Mouse (Mus musculus) T-cell, adult 2 months (primary cell): Measurements from ENCODE around the gene Npdc1.
"Not testable (repeated sequence)": the region's sequence is repeated elsewhere in the genome, so short reads cannot be mapped to it uniquely, and the experiment has no call there.

Experiments used
- DNase-seq: peaks from one replicate; pipeline ENCODE4 v3.0.0; 2022; ENCODE audit warnings: low spot score

The Npdc1 gene

DNA sequence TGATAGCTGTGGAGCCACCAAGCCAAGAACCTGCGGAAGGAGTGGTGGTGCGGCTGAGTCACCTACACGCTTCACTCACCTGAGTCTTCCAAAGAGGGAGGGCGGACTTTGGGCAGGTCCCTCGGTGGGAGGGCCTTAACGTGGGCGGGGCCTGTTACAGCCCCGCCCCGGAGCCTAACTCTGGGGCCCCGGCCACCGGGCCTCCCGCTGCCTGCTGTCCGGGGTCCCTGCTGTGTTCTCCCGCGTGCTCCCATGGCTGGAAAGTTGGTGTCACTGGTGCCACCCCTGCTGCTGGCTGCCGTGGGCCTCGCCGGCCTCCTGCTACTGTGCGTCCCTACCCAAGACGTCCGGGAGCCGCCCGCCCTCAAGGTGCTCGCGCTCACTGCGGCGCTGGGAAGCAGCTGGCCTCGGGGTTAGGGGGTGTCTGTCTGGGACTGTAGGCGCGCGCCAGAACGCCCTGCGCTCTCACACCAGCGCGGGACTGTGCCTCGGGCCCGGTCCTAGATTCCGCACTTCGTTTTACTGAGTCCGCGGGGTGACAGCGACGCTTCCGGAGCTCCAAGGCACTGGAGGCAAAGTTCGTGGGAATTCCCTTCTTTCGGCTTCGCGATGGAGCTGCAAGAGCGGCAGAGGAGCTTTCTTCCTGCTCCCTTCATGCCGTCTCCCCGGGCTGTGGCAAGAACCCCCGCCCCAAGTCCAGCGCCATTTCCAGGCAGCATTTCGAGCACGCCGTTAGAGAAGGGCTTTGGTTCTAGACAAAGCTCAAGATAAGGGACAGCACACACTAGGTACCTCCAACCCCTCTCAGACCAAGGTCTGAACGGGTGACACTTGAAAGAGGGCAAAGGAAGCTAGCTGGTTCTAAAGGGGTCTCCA, 3.2 kb upstream of the Npdc1 start, which contains the start of gene Entpd2:
Gene Entpd2, plus strand, starts transcription at position 154 of the 876 bp plus-strand sequence.
- DNase-seq, result no peak

DNA sequence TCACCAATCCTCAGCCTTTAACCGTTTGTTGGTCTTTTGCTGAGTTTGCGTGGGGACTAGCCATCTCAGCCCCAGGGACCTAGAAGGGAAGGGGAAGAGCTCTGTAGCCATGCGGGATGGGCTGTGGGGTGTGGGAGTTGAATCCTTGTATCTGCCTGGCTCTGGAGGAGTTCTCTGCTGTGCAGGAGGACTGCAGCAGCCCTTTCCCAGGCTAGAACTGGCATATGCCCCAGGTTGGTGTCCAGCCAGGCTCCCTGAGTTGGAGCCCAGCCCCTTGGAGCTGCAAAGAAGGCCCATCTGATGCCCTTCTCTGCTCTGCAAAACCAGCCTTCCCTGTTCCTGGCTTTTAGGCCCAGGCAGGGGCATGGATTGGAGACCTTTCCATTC, 2.6 kb upstream of the Npdc1 start:
- DNase-seq, result no peak

DNA sequence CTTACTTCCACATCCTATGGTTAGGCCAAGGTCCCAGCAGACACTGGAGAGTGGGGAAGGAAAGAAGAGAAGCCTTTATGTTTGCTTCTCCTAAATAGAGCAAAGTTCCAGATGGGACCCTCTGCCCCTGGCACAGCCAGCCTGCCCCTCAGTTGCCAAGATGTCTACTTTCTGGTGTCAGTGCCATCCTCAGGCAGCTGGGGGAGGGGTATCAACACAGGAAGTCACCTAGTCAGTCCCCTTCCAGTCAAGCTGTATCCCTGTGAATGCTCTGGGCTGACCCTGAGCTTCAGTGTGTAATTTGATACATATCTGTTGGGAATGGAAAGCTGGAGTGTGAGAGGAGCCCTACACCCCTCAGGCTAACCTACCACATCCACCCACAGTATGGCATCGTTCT, 2.1 kb upstream of the Npdc1 start:
- DNase-seq, result no peak

DNA sequence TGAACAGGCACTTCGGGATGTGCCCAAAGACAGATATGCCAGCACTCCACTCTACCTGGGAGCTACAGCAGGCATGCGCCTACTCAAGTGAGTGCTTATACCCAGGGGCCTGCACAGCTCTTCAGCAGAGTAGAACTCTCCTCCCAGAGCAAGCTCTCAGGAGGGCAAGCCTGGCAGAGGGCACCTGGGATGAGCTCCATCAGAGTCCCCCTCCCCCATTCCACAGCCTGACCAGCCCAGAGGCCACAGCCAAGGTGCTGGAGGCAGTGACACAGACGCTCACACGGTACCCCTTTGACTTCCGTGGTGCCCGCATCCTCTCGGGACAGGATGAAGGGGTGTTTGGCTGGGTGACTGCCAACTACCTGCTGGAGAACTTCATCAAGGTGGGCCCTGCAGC, 1.1 kb upstream of the Npdc1 start:
- DNase-seq, result no peak

DNA sequence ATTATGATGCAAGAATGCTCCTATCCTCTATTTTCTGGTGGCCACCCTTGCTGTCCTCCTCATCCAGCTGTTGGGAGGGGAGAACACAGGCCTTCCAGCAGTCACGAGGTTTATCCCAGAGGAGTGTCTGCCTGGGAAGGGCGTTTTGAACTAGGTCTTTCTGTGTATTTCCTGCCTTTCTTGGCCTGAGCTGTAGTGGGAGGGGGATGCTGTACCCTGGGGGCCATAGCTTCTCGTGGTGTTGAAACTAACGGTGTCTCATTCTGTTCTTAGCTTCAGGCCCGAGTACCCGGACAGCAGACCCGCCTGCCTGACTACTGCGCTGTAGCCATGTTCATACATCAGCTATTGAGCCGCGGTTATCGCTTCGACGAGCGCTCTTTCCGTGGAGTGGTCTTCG, 1.1 kb downstream of the Npdc1 start:
- no peak for DNase-seq

DNA sequence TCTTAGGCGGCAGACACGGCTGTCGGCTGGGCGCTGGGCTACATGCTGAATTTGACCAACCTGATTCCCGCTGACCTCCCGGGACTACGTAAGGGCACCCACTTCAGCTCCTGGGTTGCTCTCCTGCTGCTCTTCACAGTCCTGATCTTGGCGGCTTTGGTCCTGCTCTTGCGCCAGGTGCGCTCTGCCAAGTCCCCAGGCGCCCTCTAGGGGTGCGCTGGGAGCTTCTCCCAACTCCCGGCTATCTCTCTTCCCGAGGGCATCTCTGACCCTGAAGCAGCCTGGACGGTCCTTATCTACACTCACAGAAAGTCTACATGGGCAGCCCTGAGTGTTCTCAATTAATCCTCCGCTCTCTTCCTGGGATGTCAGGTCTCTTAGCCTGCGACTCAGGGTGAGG, 1.6 kb downstream of the Npdc1 start:
- no peak for DNase-seq

DNA sequence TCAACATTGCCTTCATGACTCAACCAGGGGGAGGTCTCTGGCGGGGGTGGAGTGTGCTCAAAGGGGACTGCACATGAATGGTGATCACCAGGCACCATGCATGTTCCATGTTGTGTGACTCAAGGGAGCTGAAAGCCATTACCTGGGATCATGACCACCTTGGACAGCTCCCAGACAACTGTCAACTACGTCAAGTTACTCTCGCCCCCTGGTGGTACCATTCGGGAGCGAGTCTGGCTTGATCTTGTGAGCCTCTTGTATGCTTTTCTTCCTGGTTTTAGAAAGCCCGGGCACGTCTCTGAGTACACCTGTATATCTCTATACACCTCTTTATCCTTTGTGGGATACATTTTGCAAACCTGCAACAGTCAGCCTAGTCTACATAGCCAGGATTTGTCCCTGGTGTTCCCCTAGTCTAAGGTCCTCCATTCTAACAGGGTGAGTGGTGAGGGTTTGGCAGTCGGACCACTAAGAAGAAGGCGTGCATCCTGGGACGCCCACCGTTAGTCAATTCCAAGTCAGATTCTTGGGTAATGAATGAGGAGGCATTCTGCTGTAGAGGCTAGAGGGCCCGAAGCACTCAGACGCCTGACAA, 3.3 kb downstream of the Npdc1 start:
- DNase-seq, result peak; percentile 73

DNA sequence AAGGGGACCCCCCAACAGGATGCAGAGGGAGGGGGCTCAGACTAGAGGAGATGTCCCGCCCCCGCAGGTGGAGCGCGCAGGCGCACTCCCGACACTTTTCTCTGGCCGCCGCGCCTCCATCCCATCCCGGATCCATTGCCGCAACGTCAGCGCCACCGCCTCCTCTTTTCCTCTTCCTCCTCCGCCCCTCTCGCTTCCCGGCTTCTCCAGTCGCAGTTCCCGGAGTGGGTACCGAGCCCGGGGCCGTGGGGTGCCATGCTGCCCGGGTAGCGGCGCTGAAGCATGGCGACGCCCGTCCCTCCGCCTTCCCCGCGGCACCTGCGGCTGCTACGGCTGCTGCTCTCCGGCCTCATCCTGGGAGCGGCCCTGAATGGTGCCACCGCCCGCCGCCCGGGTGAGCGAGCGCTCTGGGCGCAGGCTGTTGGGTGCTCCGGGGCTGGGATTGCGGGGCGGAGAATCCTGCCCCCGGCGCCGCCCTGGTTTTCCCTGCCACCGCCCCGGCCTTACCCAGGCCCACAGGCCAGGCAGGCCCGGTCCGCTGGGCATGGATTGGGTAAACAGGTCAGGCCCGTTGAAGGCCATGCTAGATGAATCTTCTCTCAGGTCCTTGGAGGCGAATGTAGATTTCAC, 3.9 kb downstream of the Npdc1 start:
- peak; percentile 16 for DNase-seq

DNA sequence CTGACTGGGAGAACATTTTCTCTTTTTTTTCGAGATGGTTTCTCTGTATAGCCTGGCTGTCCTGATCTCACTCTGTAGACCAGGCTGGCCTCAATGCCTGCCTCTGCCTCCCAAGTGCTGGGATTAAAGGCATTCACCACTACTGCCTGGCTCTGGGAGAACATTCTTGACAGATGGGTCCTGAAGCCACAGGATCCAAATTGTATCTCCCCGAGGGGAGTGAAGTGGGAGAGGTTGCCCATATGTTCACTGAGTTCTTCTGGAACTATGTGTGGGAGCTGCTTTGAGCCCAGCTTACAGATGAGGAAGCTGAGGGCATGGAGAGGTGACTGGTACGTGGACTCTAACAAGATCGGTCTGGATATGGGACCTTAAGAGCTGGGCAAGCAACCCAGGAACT, 4.8 kb downstream of the Npdc1 start:
- DNase-seq, result no peak

DNA sequence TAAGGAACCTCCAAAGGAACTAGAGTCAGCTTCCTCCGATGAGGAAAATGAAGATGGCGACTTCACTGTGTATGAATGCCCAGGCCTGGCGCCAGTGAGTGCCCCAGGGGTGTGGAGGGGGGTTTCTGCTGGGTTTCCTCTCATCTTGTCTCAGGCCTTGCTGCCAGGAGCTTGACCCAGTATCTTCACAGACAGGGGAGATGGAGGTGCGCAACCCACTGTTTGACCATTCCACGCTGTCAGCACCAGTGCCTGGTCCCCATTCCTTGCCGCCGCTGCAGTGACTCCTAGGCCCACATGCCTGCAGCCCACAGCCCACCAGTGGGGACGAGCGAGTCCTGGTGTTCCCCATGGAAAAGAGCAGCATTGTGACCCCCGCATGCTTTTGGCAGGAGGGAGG, 9.8 kb downstream of the Npdc1 start:
- no peak for DNase-seq

DNA sequence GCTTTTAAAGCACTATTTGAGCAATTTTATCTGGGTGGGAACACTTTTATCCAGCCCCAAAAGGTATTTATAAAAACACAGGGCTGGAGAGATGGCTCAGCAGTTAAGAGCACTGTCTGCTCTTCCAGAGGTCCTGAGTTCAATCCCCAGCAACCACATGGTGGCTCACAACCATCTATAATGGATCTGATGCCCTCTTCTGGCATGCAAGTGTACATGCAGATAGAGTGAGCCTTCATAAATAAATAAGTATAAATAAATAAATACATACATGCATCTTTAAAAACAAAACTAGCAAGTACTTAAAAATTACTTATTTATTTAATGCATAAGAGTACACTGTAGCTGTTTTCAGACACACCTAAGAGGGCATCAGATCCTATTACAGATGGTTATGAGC, 14.3 kb downstream of the Npdc1 start:
- not testable (repeated sequence) for DNase-seq

DNA sequence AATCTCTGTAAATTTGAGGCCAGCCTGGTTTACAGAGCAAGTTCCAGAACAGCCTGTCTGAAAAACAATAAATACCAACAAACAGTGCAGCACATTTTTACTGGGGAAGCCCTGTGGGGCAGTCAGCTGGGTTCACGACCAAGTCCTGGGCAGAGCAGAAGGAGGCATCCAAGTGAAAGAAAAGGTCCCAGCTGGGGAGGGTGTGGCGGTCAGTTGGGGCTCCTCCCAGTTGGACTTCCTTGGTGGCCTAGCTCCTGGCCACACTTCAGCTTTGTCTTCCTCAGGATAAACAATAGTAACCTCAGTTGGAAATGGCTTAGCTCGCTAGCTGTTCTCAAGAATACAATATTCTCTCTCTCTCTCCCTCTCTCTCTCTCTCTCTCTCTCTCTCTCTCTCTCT, 18.3 kb downstream of the Npdc1 start:
- DNase-seq, result no peak

DNA sequence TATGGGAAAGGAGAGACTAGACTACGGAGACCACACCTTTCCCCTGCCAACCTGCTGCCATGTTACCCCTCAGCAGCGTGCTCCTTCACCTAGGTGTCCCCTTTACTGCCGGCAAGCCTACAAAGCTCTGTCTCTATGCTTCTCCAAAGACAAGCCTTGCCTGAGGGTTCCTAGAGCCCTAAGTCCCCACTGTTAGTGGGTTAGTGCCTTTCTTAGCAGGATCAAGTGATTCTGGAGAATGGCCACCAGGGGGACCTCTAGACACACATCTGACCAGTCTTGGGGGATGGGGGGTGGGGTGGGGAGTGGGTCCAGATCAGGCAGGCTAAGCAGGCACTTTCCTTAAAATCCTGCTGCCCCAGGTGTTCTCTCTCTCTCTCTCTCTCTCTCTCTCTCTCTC, 22.7 kb downstream of the Npdc1 start:
- DNase-seq, result peak; percentile 49

DNA sequence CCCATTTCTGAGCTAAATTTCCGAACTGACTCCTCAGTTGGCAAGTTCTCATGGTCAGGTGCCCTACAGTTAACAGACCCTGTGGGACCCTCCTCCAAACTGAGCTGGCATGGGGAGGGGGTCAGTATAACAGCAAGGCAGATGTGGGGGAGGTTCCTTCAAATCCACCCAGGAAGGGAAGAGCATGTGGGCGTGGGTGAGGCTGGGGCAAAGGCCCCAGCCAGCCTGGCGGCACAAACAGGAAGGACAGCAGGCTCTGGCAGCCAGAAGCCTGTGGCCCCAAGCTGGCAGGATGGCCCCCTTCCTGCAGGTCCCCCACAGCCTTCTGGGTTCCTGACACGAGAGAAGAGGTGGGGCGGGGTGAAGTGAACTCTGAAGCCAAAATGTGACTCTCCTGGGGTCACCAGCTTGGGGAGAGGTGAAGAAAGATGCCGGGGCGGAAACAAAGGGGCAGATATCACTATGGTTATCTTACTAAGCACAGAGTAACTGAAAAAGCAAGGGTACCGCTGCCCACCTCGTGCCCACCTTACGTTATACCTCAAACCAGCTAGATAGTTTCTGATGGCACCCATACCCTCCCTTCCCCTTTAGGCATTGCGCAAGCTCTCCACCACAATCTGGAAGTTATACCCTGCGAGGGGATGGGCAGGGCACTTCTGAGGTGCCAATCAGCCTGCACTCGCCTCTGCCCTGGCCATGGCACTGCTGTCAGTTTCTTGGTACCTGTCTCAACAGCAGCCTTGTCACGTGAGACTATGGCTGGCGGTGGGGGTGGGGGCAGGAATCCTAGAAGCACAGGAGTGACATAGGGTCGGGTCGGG, 23.6 kb downstream of the Npdc1 start, which contains the start of gene Fut7:
Gene Fut7, plus strand, starts transcription at position 681 of the 824 bp plus-strand sequence.
- peak; percentile 64 for DNase-seq

DNA sequence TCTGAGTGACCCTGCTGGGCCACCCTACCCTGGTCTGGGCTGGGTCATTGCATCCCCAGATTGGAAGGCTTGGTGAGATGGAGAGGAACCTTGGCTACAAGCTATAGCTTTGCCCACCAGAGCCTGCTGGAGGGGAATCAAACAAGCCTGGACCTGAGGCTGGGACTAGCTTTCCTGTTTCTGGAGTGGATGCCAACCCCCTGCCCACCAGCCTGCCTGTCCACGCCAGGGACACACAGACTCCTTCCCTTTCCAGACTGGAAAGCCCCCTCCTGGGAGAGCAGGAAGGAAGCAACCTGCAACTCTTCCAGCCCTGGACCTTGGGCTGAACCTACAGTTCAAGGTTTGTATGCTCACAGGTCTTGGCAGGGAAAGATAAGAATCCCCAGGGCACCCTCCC, 24.5 kb downstream of the Npdc1 start:
- no peak for DNase-seq

DNA sequence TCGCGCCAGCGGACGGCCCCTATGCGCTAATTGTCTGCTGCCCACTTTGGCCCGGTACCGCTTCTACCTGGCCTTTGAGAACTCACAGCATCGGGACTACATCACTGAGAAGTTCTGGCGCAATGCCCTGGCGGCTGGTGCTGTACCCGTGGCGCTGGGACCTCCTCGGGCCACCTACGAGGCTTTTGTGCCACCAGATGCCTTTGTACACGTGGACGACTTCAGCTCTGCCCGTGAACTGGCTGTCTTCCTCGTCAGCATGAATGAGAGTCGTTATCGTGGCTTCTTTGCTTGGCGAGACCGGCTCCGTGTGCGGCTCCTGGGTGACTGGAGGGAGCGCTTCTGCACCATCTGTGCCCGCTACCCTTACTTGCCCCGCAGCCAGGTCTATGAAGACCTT, 26.3 kb downstream of the Npdc1 start:
- no peak for DNase-seq

DNA sequence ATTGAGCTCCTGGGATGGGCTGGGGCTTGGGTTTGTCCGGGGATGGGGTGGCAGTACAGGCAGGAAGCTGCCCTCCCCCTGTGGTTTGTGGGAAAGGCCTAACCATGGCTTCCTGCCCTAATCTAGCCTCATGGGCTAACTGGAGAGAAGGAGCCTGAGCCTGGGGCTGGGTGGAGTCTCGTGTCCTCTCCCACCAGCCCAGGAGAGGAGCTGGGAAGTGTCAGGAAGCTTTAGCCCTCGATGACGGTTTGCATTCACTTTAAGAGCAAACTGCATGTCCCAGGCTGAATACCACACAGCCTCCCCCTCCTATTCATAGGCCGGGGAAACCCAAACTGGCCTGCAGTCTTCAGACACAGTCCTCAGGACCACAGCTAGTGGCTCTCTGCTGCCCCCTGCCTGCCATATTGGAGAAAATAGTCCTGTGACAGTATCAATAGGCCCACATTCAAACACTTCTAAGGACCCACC, 27.6 kb downstream of the Npdc1 start:
- DNase-seq, result peak; percentile 63

DNA sequence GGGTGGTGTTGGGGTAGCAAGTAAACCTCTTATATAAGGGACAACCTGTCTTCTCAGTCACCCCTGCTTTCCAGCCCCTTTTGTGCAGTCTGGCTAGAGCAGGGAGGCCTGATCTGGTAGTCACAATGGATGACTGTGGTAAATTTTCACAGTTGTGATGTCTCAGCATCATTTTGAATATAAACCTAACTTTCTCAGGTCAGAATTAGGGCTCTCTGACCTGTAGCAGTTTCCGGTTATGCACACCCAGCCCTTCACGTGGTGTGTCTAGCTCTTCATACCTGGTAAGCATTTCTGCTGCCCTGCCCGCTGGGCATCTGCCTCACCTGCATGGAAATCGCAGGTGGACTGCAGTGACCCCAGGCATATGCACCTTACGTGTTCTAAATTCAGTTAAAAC, 28.1 kb downstream of the Npdc1 start:
- DNase-seq, result no peak

DNA sequence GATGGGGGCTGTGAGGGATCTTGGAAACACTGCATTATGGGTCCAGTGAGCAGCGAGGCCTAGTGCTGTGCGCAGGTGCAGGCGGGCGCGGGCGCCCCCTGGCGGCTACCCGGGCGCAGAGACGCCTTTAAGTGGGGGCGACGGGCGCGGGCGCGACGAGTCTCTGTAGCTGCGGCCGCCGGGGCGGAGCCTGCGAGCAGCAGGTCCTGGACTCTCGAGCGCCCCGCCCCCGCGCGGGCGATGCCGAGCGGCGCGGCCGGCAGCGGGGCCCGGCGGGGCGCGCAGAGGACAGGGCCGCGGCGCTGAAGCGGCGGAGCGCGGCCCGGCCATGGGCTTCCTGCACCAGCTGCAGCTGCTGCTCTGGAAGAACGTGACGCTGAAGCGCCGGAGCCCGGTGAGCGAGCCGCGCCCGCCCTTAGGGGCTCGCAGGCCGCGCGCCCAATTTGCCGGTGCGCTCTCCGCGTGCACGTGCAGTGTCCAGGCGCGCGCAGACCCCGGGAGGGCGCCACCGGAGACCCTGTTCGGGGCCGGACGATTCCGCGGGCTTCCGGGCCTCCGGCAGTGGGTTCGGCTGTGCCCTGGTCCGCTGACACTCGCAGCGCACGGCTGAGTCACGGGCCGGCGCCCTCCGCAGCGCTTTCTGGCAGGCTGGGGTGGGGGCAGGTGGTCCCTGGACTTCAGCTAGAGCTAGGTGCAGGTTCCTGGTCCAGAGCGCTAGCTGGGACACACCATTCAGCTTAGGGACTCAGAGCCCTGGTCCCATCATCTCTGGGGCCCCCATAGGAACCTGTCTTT, 29.5 kb downstream of the Npdc1 start, which contains the start of gene Abca2:
Gene Abca2, plus strand, starts transcription at position 262 of the 795 bp plus-strand sequence.
- DNase-seq, result peak; percentile 94

DNA sequence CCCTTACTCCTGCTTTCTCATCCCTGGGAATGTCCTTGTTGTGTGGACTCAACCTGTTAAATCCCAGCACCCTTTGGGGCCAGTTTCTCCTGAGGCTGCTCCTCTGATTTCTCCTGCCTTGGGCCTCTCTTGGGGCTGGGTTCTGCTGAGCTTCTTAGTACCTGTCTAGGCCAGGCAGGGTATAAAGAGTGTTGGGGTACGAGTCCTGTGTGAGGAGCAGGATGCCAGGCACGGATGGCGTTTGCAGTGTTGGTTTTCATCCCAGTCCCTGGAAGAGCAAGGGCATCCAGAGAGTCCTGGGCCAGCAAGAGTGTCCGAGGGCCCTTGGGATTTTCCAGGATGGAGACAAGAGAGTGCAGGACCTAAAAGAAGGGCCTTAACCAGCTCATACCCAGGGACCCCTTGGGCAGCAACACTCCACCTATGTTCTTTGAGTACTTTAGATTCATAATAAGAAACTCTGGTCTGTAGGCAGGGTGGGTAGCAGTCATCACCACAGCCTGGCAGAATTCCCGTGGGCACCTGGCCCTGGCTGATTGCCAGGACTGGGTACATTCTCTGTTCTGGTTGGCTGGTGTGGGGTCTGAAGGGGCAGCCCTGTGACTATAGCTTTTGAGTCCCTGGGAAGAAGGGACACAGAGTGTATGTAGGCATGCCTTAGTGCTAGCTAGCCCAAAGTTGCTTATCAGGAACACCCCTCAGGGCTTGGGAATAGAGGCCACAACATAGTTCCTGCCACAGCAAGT, 30.5 kb downstream of the Npdc1 start:
- DNase-seq, result no peak
